Mouse (Mus musculus) ES-E14 (cell line): ENCODE measurements around the gene Trp53.
"Not testable (repeated sequence)": the region's sequence is repeated elsewhere in the genome, so short reads cannot be mapped to it uniquely, and the experiment has no call there.

ENCODE experiments used
- HCFC1 ChIP-seq: IDR thresholded peaks from 2 replicates; pipeline ENCODE4 v1.6.1; 2012; ENCODE audit warnings: low read length, inconsistent platforms, borderline replicate concordance; ENCODE audit not compliant: insufficient read depth
- MAFK ChIP-seq: IDR thresholded peaks from 2 replicates; pipeline ENCODE4 v1.6.1; 2014; ENCODE audit warnings: mild to moderate bottlenecking, low read depth, low read length, inconsistent platforms; ENCODE audit not compliant: insufficient read depth
- ZNF384 ChIP-seq: IDR thresholded peaks from 2 replicates; pipeline ENCODE4 v1.6.1; 2012; ENCODE audit warnings: low read depth, low read length, inconsistent platforms

GRCm38 (mm10) chr11:69530755-69531154 lies 49.4 kb upstream of the Trp53 start:
- TF ChIP-seq ZNF384, MAFK, HCFC1: not testable (repeated sequence)
